Mouse (Mus musculus) lung, postnatal 0 days (tissue): ENCODE data around the gene Tmem81. TPM values are rescaled to one million over a fixed set of nuclear protein-coding genes. Genes with fewer than 3 reads are reported as not detected.

Source experiments
- ATAC-seq: fragments of 200-750 bp; cut with Nextera tagmentation; 2 replicates; pipeline ENCODE4 v1.8.0; 2017; ENCODE audit warnings: moderate library complexity
- DNase-seq: peaks from one replicate; pipeline ENCODE4 v3.0.0-alpha.2; 2016; ENCODE audit warnings: low spot score
- H3K27ac ChIP-seq: fragments of 300-500 bp; sonication (generic); 2 replicates; pipeline ENCODE4 v1.5.1; 2014; ENCODE audit warnings: antibody characterized with exemption, mild to moderate bottlenecking, low read length, mixed read lengths
- H3K27me3 ChIP-seq: fragments of 300-500 bp; sonication (generic); replicated peaks from 2 replicates; pipeline ENCODE4 v1.6.1; 2014; ENCODE audit warnings: low read length, mixed read lengths; ENCODE audit not compliant: insufficient read depth
- H3K36me3 ChIP-seq: fragments of 300-500 bp; sonication (generic); 2 replicates; pipeline ENCODE4 v1.6.1; 2014; ENCODE audit warnings: low read length, mixed read lengths; ENCODE audit not compliant: insufficient read depth
- H3K4me1 ChIP-seq: fragments of 300-500 bp; sonication (generic); 2 replicates; pipeline ENCODE4 v1.6.1; 2014; ENCODE audit warnings: antibody characterized with exemption, low read depth, low read length, mixed read lengths; ENCODE audit not compliant: insufficient read depth
- H3K4me2 ChIP-seq: fragments of 300-500 bp; sonication (generic); replicated peaks from 2 replicates; pipeline ENCODE4 v1.6.1; 2014; ENCODE audit warnings: low read depth, mild to moderate bottlenecking, low read length, moderate library complexity, mixed read lengths
- H3K4me3 ChIP-seq: fragments of 300-500 bp; sonication (generic); 2 replicates; pipeline ENCODE4 v1.5.1; 2014; ENCODE audit warnings: low read depth, low read length
- H3K9ac ChIP-seq: fragments of 300-500 bp; sonication (generic); replicated peaks from 2 replicates; pipeline ENCODE4 v1.6.1; 2014; ENCODE audit warnings: low read depth, mild to moderate bottlenecking
- H3K9me3 ChIP-seq: fragments of 300-500 bp; sonication (generic); 2 replicates; pipeline ENCODE4 v1.6.1; 2016; ENCODE audit warnings: low read length, mixed read lengths
- CTCF ChIP-seq: IDR thresholded peaks from 2 replicates; pipeline ENCODE4 v1.5.1; 2016; ENCODE audit warnings: antibody characterized with exemption, mild to moderate bottlenecking
- EP300 ChIP-seq: IDR thresholded peaks from 2 replicates; pipeline ENCODE4 v1.6.1; 2016; ENCODE audit warnings: antibody characterized with exemption, mild to moderate bottlenecking, control low read depth
- WGBS: fragments of 180-500 bp; shearing (Covaris S2); extraction: QIAGEN DNeasy Blood & Tissue Kit; methylation state at CpG from one replicate; pipeline ENCODE4 v1.1.7; 2014; 5-methylcytosine and 5-hydroxymethylcytosine counted together
- polyA plus RNA-seq: library from polyadenylated mRNA; unstranded; fragments of >200 nt; fragmentation: Nextera tagmentation; extraction: Ambion mirVana; gene quantifications from 2 replicates; pipeline ENCODE4 v1.2.1, GENCODE M21; 2015

Tmem81 gene
- polyA plus RNA-seq, 1 experiment from 2014 or later, result 1.3 TPM

DNA sequence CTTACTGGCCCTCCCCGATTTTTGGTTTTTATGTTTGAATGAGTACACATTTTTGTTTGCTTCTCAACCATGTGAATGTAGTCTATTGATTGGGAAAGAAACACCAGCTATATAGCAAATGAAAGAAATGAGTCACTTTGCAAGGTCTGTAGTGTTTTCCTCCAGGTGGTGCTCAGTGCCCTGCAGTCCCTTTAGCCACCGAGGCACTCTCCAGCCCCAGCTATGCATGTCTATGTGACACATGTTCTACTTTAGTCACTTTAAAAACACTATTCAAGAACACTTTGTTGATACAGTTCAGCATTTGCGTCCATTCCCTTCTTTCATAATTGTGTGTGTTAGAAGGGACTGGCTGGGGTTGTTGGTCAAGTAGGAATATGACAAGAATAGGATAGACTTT, 22.8 kb upstream of the Tmem81 start:
- Histone ChIP-seq H3K27me3 (no peaks in the 10 kb centered on the region), H3K27ac (peak overlapping the region; percentile 11; the same call in 1 of the 2 replicates), H3K9me3 (no peaks in the 10 kb centered on the region), H3K4me2 (no peak overlapping the region), H3K4me3 (no peak overlapping the region), H3K9ac (no peak overlapping the region), H3K36me3 (no peaks in the 10 kb centered on the region), H3K4me1 (no peaks in the 10 kb centered on the region; the same call in 1 of the 2 replicates)
- ATAC-seq (peak; percentile 57), DNase-seq (no peak)
- TF ChIP-seq CTCF (no peak), EP300 (no peak)
- 67% methylated on average over 3 of the region's 3 CpGs for WGBS

DNA sequence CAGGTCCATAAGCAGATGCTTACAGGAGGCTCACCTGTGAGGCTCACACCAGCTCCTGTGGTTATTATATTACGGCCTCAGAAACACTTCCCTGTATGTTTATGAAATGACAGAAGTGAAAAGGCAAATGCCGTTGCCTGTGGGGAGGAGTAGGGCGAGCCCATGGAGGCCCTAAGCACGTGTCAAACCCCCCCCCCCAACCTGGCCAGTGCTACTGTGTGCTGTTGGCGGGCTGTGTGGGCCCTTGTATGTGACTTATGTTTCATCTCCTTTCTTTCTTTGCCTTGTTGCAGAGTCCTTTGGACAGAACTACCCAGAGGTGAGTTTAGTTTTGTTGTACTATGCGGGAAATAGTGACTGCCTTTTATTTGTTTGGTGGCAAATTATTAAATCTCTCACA, 22.3 kb upstream of the Tmem81 start:
- H3K4me1 ChIP-seq, result no peaks in the 10 kb centered on the region
- peak overlapping the region; percentile 11; the same call in 1 of the 2 replicates for H3K27ac ChIP-seq
- no peaks in the 10 kb centered on the region for H3K9me3 ChIP-seq
- ATAC-seq (peak; percentile 63), DNase-seq (no peak)
- H3K9ac ChIP-seq, result no peak overlapping the region
- TF ChIP-seq CTCF (no peak), EP300 (no peak)
- H3K36me3 ChIP-seq, result no peaks in the 10 kb centered on the region
- no peaks in the 10 kb centered on the region for H3K27me3 ChIP-seq
- no peak overlapping the region for H3K4me3 ChIP-seq
- no peak overlapping the region for H3K4me2 ChIP-seq
- 55% methylated on average over 6 of the region's 6 CpGs for WGBS

DNA sequence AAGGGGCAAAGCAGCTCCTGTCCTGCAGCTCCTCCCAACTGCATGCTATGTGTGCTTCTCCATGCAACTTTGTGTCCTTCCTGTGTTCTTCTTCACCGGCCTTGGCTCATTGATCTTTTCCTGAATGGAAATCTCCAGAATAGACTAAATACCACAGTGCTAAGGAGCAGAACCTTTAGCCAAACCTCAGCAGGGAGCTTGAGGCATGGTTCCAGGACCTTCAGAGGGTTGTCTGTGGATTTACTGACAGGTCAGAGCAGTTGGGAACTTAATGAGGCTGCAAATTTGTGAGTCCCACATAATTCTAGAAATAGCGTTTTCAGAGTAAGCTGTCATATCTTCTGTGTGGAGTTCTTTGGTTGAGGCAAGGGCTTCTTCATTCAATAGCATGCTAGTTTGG, 5.5 kb upstream of the Tmem81 start:
- H3K27me3 ChIP-seq, result no peaks in the 10 kb centered on the region
- DNase-seq (no peak), ATAC-seq (no peak)
- H3K9me3 ChIP-seq, result no peaks in the 10 kb centered on the region
- no peak overlapping the region for H3K4me2 ChIP-seq
- 91% methylated on average over 2 of the region's 2 CpGs for WGBS
- peaks cover 49% of the 10 kb centered on the region for H3K36me3 ChIP-seq
- TF ChIP-seq CTCF (no peak), EP300 (no peak)
- no peak overlapping the region for H3K4me3 ChIP-seq
- no peaks in the 10 kb centered on the region for H3K4me1 ChIP-seq
- H3K27ac ChIP-seq, result no peak overlapping the region
- H3K9ac ChIP-seq, result no peak overlapping the region

DNA sequence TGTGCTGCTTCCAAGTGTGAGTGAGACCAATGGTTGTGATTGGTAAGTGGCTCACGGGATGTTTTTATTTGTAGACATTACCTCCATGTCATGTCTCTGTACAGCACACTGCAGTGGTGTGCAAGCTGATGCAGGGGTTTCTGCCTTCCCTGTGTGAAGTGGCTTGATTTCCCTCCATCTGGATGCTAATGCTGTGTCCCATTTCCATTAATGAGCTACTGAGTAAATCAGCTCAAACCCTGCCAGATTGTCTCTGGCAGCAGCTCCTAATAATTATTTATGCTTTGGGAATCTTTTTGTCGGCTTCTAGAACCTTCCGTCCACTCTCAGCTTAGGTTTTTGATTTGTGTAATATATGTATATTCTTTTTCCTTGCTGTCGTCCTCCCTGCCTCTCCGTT, 875 bp upstream of the Tmem81 start:
- ATAC-seq (no peak), DNase-seq (no peak)
- Histone ChIP-seq H3K27me3 (no peaks in the 10 kb centered on the region), H3K36me3 (peaks cover 42% of the 10 kb centered on the region), H3K27ac (no peak overlapping the region), H3K4me2 (no peak overlapping the region), H3K9me3 (no peaks in the 10 kb centered on the region), H3K4me3 (no peak overlapping the region), H3K9ac (no peak overlapping the region), H3K4me1 (no peaks in the 10 kb centered on the region)
- 83% methylated on average over 5 of the region's 5 CpGs for WGBS
- TF ChIP-seq CTCF (no peak), EP300 (no peak)

DNA sequence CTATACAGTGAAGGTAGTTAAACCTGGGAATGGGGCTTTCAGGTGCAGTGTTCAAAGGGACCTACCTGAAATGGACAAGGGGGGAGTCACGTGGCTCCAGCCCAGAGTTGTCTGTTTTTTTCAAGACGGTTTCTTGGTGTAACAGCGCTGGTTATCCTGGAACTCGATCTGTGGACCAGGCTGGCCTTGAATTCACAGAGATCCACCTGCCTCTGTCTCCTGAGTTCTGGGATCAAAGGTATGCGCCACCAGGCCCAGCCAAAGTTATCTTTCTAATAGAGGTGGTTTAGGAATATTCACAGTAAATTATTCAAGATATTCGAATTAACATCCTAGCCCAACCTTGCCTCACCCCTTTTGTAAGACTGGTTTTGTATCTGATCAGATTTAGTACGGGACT, 626 bp downstream of the Tmem81 start:
- H3K4me1 ChIP-seq, result peaks cover 3% of the 10 kb centered on the region; the same call in 1 of the 2 replicates
- peaks cover 34% of the 10 kb centered on the region for H3K36me3 ChIP-seq

DNA sequence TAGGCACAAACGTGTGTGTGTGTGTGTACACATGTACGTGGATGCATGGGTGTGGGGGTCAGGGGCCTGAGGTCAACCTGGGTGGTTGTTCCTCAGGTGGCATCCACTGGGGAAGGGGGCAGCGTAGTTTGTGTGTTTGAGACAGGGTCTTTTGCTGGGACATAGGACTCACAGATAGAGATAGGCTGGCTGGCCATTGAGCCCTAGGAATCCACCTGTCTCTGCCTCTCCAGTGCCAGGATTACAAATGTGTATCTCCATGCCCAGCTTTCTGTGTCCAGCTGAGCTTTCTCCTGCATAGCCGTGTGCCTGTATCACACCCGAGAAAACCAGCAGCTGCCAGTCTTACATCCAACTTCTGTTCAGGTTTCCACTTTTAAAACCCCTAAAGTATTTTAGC, 3.7 kb downstream of the Tmem81 start:
- Histone ChIP-seq H3K4me1 (peaks cover 3% of the 10 kb centered on the region; the same call in 1 of the 2 replicates), H3K9ac (no peak overlapping the region), H3K4me3 (no peak overlapping the region), H3K4me2 (no peak overlapping the region), H3K27me3 (no peaks in the 10 kb centered on the region), H3K9me3 (no peaks in the 10 kb centered on the region), H3K36me3 (peaks cover 17% of the 10 kb centered on the region), H3K27ac (no peak overlapping the region)
- DNase-seq (no peak), ATAC-seq (no peak)
- WGBS, result 77% methylated on average over 5 of the region's 5 CpGs
- TF ChIP-seq EP300 (no peak), CTCF (no peak)

More for the DNA sequence above, 626 bp downstream of the Tmem81 start:
- no peak overlapping the region for H3K27ac ChIP-seq
- WGBS, result 92% methylated on average over 7 of the region's 7 CpGs
- ATAC-seq (no peak), DNase-seq (no peak)
- H3K4me2 ChIP-seq, result no peak overlapping the region
- TF ChIP-seq CTCF, result no peak
- TF ChIP-seq EP300, result no peak
- H3K9me3 ChIP-seq, result no peaks in the 10 kb centered on the region
- no peak overlapping the region for H3K9ac ChIP-seq
- H3K27me3 ChIP-seq, result no peaks in the 10 kb centered on the region
- H3K4me3 ChIP-seq, result no peak overlapping the region

DNA sequence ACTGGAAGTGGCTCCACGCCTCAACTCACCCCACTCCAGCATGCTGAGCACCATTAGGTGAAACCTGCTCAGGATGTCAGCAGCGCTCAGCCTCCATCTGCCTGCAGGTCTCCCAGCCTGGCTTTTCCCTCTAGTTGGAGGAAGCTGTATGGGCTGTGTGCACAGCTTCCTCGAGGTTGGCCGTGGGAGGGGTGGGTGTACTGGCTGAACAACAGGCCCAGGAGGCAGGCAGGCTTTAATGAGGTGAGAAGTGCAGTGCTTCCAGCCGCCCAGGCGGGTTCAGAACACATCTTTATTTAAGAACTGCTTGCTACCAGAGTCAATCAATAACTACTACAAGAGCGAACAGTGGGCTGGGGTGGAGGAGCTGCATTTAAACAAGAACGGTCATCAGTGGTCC, 5.5 kb downstream of the Tmem81 start:
- no peak overlapping the region for H3K27ac ChIP-seq
- no peak for TF ChIP-seq CTCF
- no peak for TF ChIP-seq EP300
- peaks cover 3% of the 10 kb centered on the region; the same call in 1 of the 2 replicates for H3K4me1 ChIP-seq
- peak; percentile 35; the same call in 1 of the 2 replicates for ATAC-seq
- H3K4me3 ChIP-seq, result no peak overlapping the region
- no peak overlapping the region for H3K4me2 ChIP-seq
- H3K36me3 ChIP-seq, result peaks cover 12% of the 10 kb centered on the region
- no peak overlapping the region for H3K9ac ChIP-seq
- H3K27me3 ChIP-seq, result no peaks in the 10 kb centered on the region
- DNase-seq, result peak; percentile 22
- WGBS, result 30% methylated on average over 8 of the region's 8 CpGs
- H3K9me3 ChIP-seq, result no peaks in the 10 kb centered on the region
